Mouse (Mus musculus) brown adipose tissue, adult 24 weeks (tissue): ENCODE measurements at regions not wholly inside any gene's neighbourhood (a gene's known extent, or its start where the extent isn't known, plus 50 kb on each side); places are given as distances from the start of the nearest gene placed in this dataset.

ENCODE experiments used
- H3K27ac ChIP-seq: fragments of 200-500 bp; replicated peaks from 2 replicates; pipeline ENCODE4 v1.5.1; 2012; ENCODE audit warnings: low read depth, mild to moderate bottlenecking, low read length
- H3K4me1 ChIP-seq: fragments of 200-500 bp; 2 replicates; pipeline ENCODE4 v1.6.1; 2012; ENCODE audit warnings: low read length, mixed read lengths; ENCODE audit not compliant: control insufficient read depth, insufficient read depth, insufficient read length
- H3K4me3 ChIP-seq: fragments of 200-500 bp; 2 replicates; pipeline ENCODE4 v1.5.1; 2012; ENCODE audit warnings: low read depth, mild to moderate bottlenecking, low read length, moderate library complexity; ENCODE audit not compliant: insufficient read depth

DNA sequence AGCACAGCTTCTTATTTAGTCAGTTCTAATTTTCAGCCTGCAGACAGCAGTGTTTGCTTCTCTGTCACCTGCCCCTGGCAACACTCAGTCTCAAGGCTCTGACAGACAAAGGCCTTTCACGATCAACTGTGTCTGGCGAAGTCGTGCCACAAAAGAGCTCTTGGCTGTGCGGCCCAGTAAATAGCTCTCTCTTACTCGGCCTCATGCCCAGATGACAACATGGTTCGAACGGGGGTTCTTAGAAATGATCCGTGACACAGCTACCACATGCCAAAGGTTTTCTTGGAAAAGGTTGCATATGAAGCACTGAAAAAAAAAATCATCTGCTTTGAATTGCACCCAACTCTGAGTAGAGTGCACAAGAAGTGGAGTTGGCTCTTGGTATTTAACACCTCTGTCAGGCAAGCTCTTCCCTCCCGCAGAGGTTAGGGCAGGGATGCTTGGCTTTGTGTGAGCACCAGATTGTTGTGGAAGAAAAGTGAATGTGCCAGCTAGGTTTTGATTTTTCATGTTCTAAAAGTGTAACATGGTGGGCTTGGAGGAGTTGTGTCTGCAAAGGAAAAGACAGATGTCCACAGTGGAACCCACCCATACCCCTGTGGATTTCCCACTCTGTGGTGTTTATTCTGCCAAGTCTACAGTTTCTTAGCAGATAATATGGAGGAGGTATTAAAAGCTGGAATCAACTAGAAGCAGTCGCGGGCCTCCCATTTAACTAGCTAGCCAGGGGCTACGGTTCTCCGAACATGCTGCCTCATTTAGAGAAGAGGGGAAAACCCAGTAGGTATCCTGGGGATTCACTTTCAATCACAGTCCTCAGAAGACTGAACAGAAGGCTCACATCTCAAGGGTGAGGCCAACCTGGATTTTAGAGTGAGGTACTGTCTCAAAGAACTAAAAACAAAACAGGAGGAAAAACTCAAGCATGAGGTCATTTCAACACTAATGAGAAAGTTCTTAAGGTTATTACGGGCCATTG lies 120.0 kb upstream of the Stmnd1 start:
- Histone ChIP-seq H3K4me1 (no peaks in the 10 kb centered on the region), H3K4me3 (no peak overlapping the region), H3K27ac (no peak overlapping the region)

DNA sequence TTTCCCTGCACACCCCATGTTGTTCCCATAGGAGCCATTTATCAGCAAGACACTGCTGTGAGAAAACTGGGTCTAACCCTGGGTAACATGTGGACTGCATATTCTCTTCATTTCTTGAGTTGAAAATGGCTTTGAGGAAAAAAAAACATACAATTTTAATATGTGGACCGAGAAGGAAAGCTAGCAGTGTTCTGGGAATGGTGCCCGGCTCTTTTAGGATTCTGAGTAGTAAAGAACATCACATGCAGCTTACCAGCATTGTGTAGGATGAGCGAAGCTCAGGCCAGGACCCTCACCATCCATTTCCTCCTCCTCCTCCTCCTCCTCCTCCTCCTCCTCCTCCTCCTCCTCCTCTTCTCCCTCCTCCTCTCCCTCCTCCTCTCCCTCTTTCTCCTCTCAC lies 133.5 kb upstream of the Stmnd1 start:
- H3K27ac ChIP-seq = no peak overlapping the region
- H3K4me3 ChIP-seq = no peak overlapping the region
- no peaks in the 10 kb centered on the region for H3K4me1 ChIP-seq

DNA sequence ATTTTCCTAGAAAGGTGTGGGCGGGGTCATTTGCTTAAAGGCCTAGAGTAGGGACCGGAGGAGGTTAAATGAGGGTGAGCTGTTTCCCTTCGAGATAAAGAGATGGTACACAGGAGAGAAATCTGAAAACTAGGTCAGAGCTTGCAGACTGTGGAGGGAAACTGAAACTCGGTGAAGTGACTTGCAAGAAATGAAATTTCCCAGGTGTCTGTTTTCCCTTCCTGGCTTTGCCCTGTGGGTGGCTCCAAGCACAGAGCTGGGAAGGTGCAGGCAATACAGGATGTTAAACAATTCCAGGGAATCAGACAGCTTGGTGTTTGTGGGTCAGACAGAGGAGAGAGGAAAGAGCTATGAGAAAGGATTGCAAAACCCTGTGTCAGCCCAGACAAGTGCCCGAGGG lies 134.3 kb upstream of the Stmnd1 start:
- Histone ChIP-seq H3K4me3 (no peak overlapping the region), H3K4me1 (no peaks in the 10 kb centered on the region), H3K27ac (no peak overlapping the region)

DNA sequence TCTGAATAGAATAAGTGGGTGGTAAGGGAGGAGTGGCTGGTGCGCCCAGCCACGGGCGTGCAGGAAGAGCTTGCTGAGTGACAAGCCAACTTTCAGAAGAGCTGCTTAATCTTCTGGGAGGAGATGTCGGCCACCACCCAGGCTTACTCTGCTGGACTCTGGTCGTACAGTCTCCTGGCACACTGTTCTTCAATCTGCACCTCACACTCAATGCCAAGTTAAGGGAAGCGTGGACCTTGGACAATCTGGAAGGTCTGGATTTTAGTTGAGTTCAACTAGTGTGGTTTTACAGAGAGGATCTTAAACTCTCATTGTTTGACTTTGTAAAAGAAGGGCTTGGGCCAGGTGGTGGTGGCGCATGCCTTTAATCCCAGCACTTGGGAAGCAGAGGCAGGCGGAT lies 138.1 kb upstream of the Stmnd1 start:
- Histone ChIP-seq H3K4me3 (no peak overlapping the region), H3K4me1 (no peaks in the 10 kb centered on the region), H3K27ac (no peak overlapping the region)

DNA sequence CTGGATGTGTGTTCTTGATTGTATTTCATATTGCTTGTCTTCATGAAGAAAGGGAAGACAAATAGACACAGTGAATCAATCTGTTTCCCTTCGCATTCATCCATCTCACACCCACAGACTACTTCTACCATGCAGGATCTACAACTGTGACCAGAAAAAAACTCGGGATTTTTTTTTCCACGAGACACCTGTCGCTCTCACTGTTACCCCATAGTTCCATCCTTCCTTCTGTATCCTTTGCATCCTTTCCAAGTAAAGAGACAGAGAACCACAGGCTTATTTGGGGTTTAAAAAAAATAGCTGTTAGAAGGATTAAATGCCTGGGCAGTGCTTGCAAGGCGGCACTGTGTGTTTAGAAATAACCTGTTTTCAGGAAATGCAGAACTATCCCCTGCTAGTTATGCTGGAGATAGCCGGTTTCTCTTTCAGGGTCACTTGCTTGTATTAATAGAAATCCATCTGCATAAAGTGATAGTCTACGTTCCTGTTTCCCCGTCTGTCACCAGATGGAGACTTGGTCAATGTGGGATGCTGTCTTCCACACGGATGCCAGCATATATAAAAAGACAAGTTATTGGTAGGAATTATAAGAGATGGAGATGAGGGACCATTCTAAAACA lies 144.2 kb upstream of the Stmnd1 start:
- Histone ChIP-seq H3K4me3 (no peak overlapping the region), H3K27ac (no peak overlapping the region)

DNA sequence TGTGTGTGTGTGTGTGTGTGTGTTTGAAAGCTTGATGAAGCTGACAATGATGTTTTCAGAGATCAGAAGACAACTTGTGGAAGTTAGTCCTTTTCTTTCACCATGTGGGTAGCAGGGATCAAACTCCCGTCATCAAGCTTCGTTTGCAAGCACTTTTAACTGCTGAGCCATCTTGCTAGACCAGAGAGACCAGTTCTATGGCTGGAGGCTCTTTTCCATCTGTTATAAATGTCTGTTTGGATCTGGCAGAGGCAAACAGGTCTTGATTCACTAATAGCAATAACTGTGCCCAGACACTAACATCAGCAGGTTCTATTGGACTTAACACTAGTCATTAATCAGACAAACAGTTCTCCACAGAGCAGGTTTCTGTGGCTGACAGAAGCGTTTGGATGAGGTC lies 150.1 kb upstream of the Stmnd1 start:
- H3K4me3 ChIP-seq = no peak overlapping the region
- no peaks in the 10 kb centered on the region for H3K4me1 ChIP-seq
- no peak overlapping the region for H3K27ac ChIP-seq

More for the DNA sequence above, 144.2 kb upstream of the Stmnd1 start:
- no peaks in the 10 kb centered on the region for H3K4me1 ChIP-seq

DNA sequence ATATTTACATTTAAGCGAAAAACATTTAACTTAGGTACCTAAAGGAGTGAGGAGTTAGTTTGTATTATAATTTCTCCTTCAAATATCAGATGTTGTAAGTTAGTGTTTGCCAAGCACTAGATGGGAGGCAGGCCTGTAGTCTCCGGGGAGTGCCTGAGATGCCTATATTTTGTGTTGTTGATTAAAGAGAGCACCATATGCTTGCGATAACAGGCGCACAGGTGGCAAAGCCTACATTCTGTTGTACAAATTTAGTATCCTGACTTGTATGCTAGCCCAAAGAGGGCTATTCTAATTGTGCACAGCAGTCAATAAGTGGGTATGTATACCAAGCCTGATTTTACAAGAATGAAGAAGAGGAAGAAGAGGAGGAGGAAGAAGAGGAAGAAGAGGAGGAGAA lies 151.8 kb upstream of the Atxn1 start:
- Histone ChIP-seq H3K4me1 (no peaks in the 10 kb centered on the region), H3K4me3 (no peak overlapping the region), H3K27ac (no peak overlapping the region)

DNA sequence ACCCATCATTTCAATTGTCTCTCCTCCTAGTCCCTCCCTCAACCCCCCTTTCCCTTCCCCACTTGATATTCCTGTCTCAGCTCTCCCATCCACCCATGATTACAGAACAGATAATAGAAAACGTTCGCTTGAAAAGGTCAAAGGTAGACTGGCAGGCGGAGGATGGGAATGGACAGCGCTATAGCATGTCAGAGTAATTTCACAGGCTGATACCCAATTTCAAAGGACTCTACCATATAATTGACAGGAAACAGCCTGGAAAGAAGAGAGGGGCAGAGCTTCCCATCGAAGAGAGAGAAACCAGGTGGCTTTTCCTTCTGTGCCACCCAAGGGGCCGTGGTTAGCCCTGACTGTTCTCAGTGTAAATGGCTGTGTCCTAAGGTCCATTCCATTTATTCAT lies 140.2 kb upstream of the Atxn1 start:
- Histone ChIP-seq H3K4me3 (no peak overlapping the region), H3K4me1 (no peaks in the 10 kb centered on the region), H3K27ac (no peak overlapping the region)

DNA sequence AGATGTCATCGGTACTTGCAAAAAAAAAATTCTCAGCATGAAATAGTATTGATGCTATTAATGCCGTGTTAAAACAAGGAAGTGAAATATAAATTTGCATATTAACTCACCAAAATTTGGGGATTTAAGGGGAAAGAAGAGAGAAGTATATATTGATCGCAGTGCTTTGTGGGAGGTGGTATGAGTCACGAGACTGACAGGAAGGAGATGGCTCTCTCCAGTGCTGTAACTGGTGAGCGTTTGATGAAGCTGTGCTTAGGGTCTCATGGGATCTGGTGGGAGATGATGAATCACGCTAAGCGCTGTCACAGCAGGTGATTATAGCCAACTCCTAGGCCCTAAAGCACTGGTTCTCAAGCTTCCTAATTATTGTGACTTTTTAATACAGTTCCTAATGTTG lies 133.8 kb upstream of the Atxn1 start:
- H3K4me1 ChIP-seq = no peaks in the 10 kb centered on the region
- H3K27ac ChIP-seq = no peak overlapping the region
- H3K4me3 ChIP-seq = no peak overlapping the region

DNA sequence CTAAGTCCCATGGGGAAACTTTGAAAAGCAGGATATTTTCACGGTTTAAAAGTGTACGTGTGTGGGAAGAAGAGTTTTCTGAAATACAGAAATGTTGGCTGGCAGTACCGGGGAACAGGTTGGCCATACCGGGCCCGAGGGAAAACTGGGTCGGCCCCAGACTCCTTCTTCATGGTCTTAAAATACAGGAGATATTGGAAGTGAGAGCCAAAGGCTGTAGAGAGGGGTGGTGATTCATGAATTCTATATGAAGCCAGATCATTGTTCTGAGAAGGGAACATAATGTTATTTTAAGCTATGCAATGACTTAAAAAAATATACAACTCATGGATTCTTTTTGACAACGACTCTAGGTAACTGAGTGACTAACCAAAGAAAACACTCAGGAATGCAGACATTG lies 133.3 kb upstream of the Atxn1 start:
- H3K27ac ChIP-seq = no peak overlapping the region
- no peak overlapping the region for H3K4me3 ChIP-seq

DNA sequence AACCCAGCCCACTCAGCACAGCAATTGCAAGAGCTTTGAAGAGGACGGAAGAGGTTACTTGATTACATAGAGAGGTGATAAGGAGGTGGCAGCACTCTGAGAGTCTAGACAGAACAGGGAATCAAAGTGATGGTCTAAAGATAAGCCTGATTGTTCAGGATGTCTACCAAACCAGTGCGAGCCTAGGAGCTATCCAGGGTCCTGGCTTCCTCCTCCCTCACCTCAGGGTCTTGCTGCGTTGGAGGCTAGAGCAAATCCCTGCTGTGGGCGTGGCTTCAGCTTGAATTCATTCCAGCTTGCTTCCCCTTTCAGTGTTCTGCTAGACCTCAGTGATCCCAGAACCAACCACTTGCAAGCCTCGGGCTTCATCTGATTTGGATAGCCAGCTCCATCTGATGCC lies 132.2 kb upstream of the Atxn1 start:
- no peak overlapping the region for H3K4me3 ChIP-seq
- H3K4me1 ChIP-seq = no peaks in the 10 kb centered on the region
- no peak overlapping the region for H3K27ac ChIP-seq

More for the DNA sequence above, 133.3 kb upstream of the Atxn1 start:
- H3K4me1 ChIP-seq = no peaks in the 10 kb centered on the region

DNA sequence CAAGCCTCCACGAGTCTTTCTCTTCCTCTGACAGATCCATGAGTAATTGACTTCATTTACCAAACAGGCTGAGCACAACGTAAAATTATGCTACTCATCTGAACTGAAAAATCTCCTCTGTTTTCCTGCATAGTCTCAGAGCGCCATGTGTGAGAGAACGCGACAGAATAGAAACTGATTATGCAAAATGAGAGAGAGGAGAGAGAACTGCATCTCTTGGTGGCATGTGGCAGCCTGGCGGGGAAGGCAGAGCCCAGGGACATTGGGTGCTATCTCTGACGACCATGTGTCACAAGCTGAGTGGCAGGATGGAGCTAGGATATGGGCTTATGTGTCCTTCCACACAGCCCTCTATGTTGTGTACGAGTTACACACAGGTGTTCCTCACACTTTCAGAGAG lies 131.6 kb upstream of the Atxn1 start:
- no peak overlapping the region for H3K4me3 ChIP-seq
- no peaks in the 10 kb centered on the region for H3K4me1 ChIP-seq
- no peak overlapping the region for H3K27ac ChIP-seq

DNA sequence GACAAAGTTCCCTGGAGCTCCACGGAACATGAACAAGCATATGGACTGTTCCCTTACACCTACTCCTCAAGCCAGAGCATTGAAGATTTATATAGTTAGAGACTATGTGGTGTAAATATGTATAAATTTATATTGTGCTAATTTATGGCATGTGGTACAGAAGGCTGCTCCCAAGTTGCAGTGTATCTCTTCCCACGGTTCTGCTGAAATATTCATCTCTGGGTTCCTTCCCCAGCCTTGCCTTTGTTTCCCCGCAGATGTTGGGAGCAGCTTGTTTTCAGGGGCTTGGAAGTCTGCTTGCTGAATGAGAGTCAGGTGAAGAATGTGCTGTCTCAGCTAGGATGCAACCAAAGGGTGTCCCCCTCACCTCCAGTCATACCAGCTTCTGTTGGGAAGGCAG lies 128.0 kb upstream of the Atxn1 start:
- Histone ChIP-seq H3K4me1 (no peaks in the 10 kb centered on the region), H3K4me3 (no peak overlapping the region), H3K27ac (no peak overlapping the region)

DNA sequence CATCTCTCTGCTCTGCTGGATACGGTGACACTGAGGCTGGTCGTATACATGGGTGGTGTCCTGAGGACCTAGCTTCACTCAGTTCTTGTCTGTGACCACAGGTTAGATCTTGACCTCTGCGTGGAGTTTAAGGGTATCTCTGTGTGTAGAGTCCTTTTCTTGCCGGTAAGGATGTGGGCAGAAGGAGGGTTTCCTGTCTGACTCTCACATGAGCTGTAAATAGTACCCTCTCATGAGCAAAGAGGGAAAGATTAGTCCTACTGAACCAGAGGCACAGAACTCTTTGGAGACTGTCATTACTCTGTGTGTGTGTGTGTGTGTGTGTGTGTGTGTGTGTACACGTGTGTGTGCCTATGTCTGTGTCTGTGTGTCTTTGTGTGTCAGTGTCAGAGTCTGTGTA lies 126.3 kb upstream of the Atxn1 start:
- Histone ChIP-seq H3K4me3 (no peak overlapping the region), H3K4me1 (no peaks in the 10 kb centered on the region), H3K27ac (no peak overlapping the region)

DNA sequence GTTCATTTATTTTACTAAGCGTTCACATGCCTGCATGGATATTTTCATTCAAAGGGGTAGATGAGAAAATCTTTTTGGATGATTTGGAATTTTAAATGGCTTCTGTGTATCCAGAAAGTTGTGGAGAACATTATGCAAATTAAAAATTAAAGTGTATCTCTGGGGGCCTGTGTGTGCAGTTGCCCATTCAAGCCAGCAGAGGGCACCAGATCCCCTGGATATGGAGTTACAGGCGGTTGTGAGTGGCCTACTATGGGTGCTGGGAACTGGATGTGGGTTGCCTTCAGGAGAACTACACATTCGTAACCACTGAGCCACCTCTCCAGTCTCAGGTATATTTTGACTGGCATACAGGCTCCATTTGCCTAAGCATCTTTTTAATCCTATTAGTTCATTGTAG lies 123.4 kb upstream of the Atxn1 start:
- Histone ChIP-seq H3K4me1 (no peaks in the 10 kb centered on the region), H3K27ac (no peak overlapping the region), H3K4me3 (no peak overlapping the region)

DNA sequence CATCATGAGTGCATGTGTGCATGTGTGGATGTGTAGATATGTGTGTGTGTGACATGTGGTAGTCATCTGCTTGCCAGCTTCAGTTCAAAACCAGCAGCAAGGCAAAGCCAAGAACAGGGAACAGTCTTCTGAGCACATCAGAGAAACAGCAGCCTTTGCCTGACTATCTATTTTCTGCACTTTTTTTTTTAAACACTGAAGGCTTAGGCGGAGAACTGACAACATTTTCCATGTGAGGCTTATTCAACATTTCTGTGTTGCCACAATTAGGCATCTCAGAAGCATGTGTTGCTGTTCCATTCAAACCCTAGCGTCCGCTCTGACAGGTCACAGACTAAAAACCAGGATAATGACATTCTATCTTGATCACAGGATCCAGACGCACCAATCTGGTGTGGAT lies 122.9 kb upstream of the Atxn1 start:
- Histone ChIP-seq H3K27ac (no peak overlapping the region), H3K4me1 (no peaks in the 10 kb centered on the region), H3K4me3 (no peak overlapping the region)
